Mouse (Mus musculus): ENCODE measurements at regions not wholly inside any gene's neighbourhood (a gene's known extent, or its start where the extent isn't known, plus 50 kb on each side); places are given as distances from the start of the nearest gene placed in this dataset.

GRCm38 (mm10) chrX:12365582-12366323 lies 205.6 kb upstream of the Bcor start:
- no peak for DNase-seq (ENCODE audit: low spot score)

GRCm38 (mm10) chrX:12366801-12367200 lies 206.6 kb upstream of the Bcor start:
- DNase-seq (ENCODE audit: low spot score) = no peak

- DNase-seq (ENCODE audit: low spot score) = no peak
These were observed 213.5 kb upstream of the Bcor start for GRCm38 (mm10) chrX:12373670-12374069.

GRCm38 (mm10) chrX:12375796-12376195 lies 211.8 kb upstream of the Atp6ap2 start:
- DNase-seq (ENCODE audit: low spot score) = no peak

- DNase-seq (ENCODE audit: low spot score) = no peak
These were observed 211.2 kb upstream of the Atp6ap2 start for GRCm38 (mm10) chrX:12376238-12376980.

GRCm38 (mm10) chrX:12377441-12377840 lies 210.2 kb upstream of the Atp6ap2 start:
- no peak for DNase-seq (ENCODE audit: low spot score)

- DNase-seq (ENCODE audit: low spot score) = no peak
These were observed 195.3 kb upstream of the Atp6ap2 start for GRCm38 (mm10) chrX:12392145-12392825.

GRCm38 (mm10) chrX:12409319-12409718 lies 178.3 kb upstream of the Atp6ap2 start:
- no peak for DNase-seq (ENCODE audit: low spot score)

GRCm38 (mm10) chrX:12425566-12425965 lies 162.0 kb upstream of the Atp6ap2 start:
- DNase-seq (ENCODE audit: low spot score) = no peak

GRCm38 (mm10) chrX:12426664-12427063 lies 160.9 kb upstream of the Atp6ap2 start:
- DNase-seq (ENCODE audit: low spot score) = no peak

GRCm38 (mm10) chrX:12432289-12432688 lies 155.3 kb upstream of the Atp6ap2 start:
- DNase-seq (ENCODE audit: low spot score) = no peak

- DNase-seq (ENCODE audit: low spot score) = no peak
These were observed 151.9 kb upstream of the Atp6ap2 start for GRCm38 (mm10) chrX:12435656-12436055.

- no peak for DNase-seq (ENCODE audit: low spot score)
These were observed 151.5 kb upstream of the Atp6ap2 start for GRCm38 (mm10) chrX:12436106-12436505.

- DNase-seq (ENCODE audit: low spot score) = no peak
These were observed 148.2 kb upstream of the Atp6ap2 start for GRCm38 (mm10) chrX:12439447-12439846.

GRCm38 (mm10) chrX:12443794-12444193 lies 143.8 kb upstream of the Atp6ap2 start:
- no peak for DNase-seq (ENCODE audit: low spot score)

GRCm38 (mm10) chrX:12445093-12445492 lies 142.5 kb upstream of the Atp6ap2 start:
- no peak for DNase-seq (ENCODE audit: low spot score)

GRCm38 (mm10) chrX:12447962-12448361 lies 139.6 kb upstream of the Atp6ap2 start:
- DNase-seq (ENCODE audit: low spot score) = no peak

GRCm38 (mm10) chrX:12449688-12450087 lies 137.9 kb upstream of the Atp6ap2 start:
- DNase-seq (ENCODE audit: low spot score) = no peak

GRCm38 (mm10) chrX:12452979-12453769 lies 134.4 kb upstream of the Atp6ap2 start:
- DNase-seq (ENCODE audit: low spot score) = no peak

GRCm38 (mm10) chrX:12461657-12462056 lies 125.9 kb upstream of the Atp6ap2 start:
- no peak for DNase-seq (ENCODE audit: low spot score)

- DNase-seq (ENCODE audit: low spot score) = no peak
These were observed 124.5 kb upstream of the Atp6ap2 start for GRCm38 (mm10) chrX:12462936-12463647.

Data from urinary bladder, adult 2 months (tissue).